Mouse (Mus musculus): ENCODE measurements at regions not wholly inside any gene's neighbourhood (a gene's known extent, or its start where the extent isn't known, plus 50 kb on each side); places are given as distances from the start of the nearest gene placed in this dataset.

DNA sequence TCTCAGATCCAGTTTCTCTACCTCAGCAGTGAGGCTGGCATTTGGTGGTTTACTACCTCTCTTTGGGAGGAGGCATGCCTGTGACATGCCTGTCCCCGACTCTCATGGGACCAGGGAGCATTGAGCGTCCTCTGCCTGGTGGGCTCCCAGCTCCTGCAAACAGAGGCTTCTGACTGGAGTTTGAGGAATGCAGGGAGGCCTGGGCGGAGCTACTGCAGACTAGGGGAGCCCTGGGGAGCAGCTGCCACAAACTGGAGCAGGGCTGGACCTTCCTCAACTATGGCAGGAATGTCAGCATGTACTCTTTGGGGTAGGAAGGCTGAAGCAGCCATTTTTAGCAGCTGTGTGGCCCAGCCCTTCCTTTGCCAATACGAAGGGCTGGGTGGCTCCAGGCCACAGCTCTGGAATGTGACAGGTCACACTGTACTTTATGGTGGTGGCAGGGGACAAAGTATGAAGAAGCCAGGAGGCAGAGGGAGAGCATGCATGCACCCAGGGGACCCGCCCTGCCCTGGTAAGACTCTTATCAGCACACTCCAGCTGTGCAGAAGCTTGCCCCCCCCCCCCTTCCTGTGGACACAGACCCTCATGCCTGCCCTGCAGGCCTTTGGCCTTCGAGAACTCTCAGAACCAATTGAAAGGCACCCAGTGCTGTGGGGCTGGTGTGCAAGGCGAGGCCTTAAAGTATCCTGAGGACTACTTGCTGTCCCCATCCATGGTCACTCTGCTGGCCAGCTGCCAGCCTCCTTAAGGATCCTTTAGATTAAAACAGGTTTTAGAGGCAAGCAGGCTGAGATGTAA is 129.5 kb downstream of the Gadd45g start:
- H3K9ac ChIP-seq (ENCODE audit: low read length) = no peak overlapping the region
- peak overlapping the region; percentile 58 for H3K27ac ChIP-seq (replicated peaks)
- H3K9me3 ChIP-seq (ENCODE audit: control insufficient read depth, low read length) = no peaks in the 10 kb centered on the region
- H3K4me2 ChIP-seq (replicated peaks; ENCODE audit: low read depth) = no peak overlapping the region
- H3K36me3 ChIP-seq (ENCODE audit: control insufficient read depth, insufficient read depth, low read length) = no peaks in the 10 kb centered on the region
- H3K4me1 ChIP-seq (replicated peaks; ENCODE audit: control insufficient read depth, insufficient read depth) = peaks cover 23% of the 10 kb centered on the region
- no peaks in the 10 kb centered on the region for H3K27me3 ChIP-seq (ENCODE audit: control insufficient read depth, insufficient read depth, low read length)
- ATAC-seq (ENCODE audit: low FRiP score, low TSS enrichment) (peak; percentile 60), DNase-seq (ENCODE audit: low spot score) (peak; percentile 42)
- H3K4me3 ChIP-seq (ENCODE audit: low read depth, low read length) = no peak overlapping the region
- no peak for TF ChIP-seq CTCF (IDR thresholded peaks at IDR 0.05; ENCODE audit: low read depth)
- TF ChIP-seq EP300 (optimal IDR thresholded peaks at IDR 0.05) = no peak
- whole genome bisulfite sequencing = 38% methylated on average over 7 of the region's 7 CpGs

DNA sequence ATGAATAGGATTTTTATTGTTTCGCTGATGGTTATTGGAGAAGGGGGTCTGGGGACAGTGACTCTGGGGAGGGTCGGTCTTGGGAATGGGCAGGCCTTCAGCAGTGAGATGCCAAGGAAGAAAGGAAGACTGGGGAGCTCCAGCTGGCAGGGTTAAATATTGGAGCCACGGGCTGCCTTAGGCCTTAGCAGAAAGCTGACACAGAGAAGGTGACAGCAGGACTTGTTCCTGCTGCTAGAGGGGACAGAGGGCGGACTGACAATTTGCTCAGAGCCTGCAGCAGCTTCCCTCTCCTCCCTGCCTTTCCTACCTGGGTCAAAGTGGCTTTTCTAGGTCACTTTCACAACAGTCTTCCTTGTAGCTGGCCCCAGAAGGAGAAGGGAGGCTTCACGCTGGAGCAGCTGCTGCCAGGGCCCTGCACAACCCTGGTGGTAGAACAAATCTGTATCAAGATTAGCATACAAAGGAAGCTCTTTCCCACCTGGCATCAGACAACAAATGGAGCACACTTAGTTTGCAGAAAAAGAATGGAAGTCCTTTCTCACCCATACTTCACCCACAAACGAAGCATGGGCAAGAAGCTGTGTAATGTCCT is 130.2 kb downstream of the Gadd45g start:
- no peaks in the 10 kb centered on the region for H3K36me3 ChIP-seq (ENCODE audit: control insufficient read depth, insufficient read depth, low read length)
- H3K9me3 ChIP-seq (ENCODE audit: control insufficient read depth, low read length) = no peaks in the 10 kb centered on the region
- H3K4me3 ChIP-seq (ENCODE audit: low read depth, low read length) = no peak overlapping the region
- peaks cover 23% of the 10 kb centered on the region for H3K4me1 ChIP-seq (replicated peaks; ENCODE audit: control insufficient read depth, insufficient read depth)
- TF ChIP-seq EP300 (optimal IDR thresholded peaks at IDR 0.05) = no peak
- TF ChIP-seq CTCF (IDR thresholded peaks at IDR 0.05; ENCODE audit: low read depth) = no peak
- H3K9ac ChIP-seq (ENCODE audit: low read length) = no peak overlapping the region
- no peak for DNase-seq (ENCODE audit: low spot score)
- H3K27me3 ChIP-seq (ENCODE audit: control insufficient read depth, insufficient read depth, low read length) = no peaks in the 10 kb centered on the region
- no peak for ATAC-seq (ENCODE audit: low FRiP score, low TSS enrichment)
- H3K4me2 ChIP-seq (replicated peaks; ENCODE audit: low read depth) = no peak overlapping the region
- H3K27ac ChIP-seq (replicated peaks) = no peak overlapping the region; the same call in 1 of the 2 replicates
- 73% methylated on average over 6 of the region's 6 CpGs for WGBS

DNA sequence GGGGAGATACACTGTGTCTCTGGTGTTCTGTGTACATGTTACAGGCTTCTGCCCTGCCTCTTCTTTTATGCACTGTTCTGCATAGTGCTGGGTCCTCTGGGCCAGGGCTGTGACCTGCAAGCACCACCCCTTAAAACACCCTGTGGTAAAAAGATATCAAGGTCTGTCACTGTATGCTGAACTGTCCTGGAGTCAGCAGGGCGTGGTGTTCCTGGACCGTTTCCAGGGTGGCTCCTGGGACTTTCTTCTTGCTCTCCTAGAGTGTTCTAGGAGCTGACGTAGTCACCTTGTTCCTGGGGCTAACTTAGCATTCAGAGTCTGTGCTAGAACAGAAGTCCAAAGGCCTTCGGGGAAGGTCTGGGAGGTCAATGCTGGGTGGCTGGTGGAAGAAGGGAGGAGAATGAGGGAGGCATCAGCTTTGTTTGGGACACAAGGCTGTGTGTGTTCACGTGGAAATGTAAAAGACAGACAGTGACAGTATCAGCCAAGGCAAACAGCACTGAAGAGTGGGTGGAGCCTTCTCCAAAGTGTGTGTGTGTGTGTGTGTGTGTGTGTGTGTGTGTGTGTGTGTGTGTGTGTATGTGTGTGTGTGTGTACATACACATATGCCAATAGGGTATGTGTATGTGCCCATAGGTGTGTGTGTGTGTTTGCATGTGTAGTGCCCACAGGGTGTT is 133.0 kb downstream of the Gadd45g start:
- Histone ChIP-seq H3K4me2 (replicated peaks; ENCODE audit: low read depth) (no peak overlapping the region), H3K27ac (replicated peaks) (no peak overlapping the region), H3K9ac (ENCODE audit: low read length) (no peak overlapping the region), H3K4me1 (replicated peaks; ENCODE audit: control insufficient read depth, insufficient read depth) (peaks cover 15% of the 10 kb centered on the region), H3K27me3 (ENCODE audit: control insufficient read depth, insufficient read depth, low read length) (no peaks in the 10 kb centered on the region), H3K36me3 (ENCODE audit: control insufficient read depth, insufficient read depth, low read length) (no peaks in the 10 kb centered on the region), H3K9me3 (ENCODE audit: control insufficient read depth, low read length) (no peaks in the 10 kb centered on the region), H3K4me3 (ENCODE audit: low read depth, low read length) (no peak overlapping the region)
- DNase-seq (ENCODE audit: low spot score) (peak; percentile 72), ATAC-seq (ENCODE audit: low FRiP score, low TSS enrichment) (peak; percentile 66)
- TF ChIP-seq EP300 (optimal IDR thresholded peaks at IDR 0.05) (no peak), CTCF (IDR thresholded peaks at IDR 0.05; ENCODE audit: low read depth) (no peak)
- WGBS = 40% methylated on average over 5 of the region's 5 CpGs

GRCm38 (mm10) chr13:51980344-51980743 is 133.9 kb downstream of the Gadd45g start:
- WGBS = 36% methylated on average over 1 of the region's 1 CpGs
- H3K27ac ChIP-seq (replicated peaks) = no peak overlapping the region
- peaks cover 12% of the 10 kb centered on the region for H3K4me1 ChIP-seq (replicated peaks; ENCODE audit: control insufficient read depth, insufficient read depth)
- no peak for DNase-seq (ENCODE audit: low spot score)
- no peaks in the 10 kb centered on the region for H3K27me3 ChIP-seq (ENCODE audit: control insufficient read depth, insufficient read depth, low read length)
- no peak overlapping the region for H3K4me3 ChIP-seq (ENCODE audit: low read depth, low read length)
- no peak for ATAC-seq (ENCODE audit: low FRiP score, low TSS enrichment)
- no peak overlapping the region for H3K9ac ChIP-seq (ENCODE audit: low read length)
- no peaks in the 10 kb centered on the region for H3K9me3 ChIP-seq (ENCODE audit: control insufficient read depth, low read length)
- no peaks in the 10 kb centered on the region for H3K36me3 ChIP-seq (ENCODE audit: control insufficient read depth, insufficient read depth, low read length)
- TF ChIP-seq CTCF (IDR thresholded peaks at IDR 0.05; ENCODE audit: low read depth) (no peak), EP300 (optimal IDR thresholded peaks at IDR 0.05) (no peak)
- no peak overlapping the region for H3K4me2 ChIP-seq (replicated peaks; ENCODE audit: low read depth)

DNA sequence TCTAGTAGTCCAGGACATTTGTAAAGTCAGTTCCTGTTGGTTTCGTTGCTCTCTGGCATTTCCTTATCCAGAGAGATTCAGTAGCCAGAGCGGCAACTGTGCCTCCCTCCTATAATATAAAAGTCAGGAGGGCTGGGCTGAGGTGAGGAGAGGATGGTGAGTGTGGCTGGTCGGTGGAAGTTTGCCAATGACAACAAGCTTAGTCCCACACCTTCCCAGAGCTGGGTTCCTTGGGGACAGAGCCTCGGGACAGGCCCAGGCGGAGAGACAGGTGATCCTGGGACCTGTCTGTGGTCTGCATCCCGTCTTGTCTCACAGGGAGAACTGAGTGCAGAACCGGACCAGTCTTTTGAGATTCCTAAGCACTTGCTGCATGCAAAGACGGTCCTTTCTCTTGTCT is 136.5 kb downstream of the Gadd45g start:
- ATAC-seq (ENCODE audit: low FRiP score, low TSS enrichment) (peak; percentile 45; the same call in 1 of the 2 replicates), DNase-seq (ENCODE audit: low spot score) (peak; percentile 30)
- Histone ChIP-seq H3K9me3 (ENCODE audit: control insufficient read depth, low read length) (no peaks in the 10 kb centered on the region), H3K9ac (ENCODE audit: low read length) (no peak overlapping the region), H3K4me3 (ENCODE audit: low read depth, low read length) (no peak overlapping the region), H3K4me1 (replicated peaks; ENCODE audit: control insufficient read depth, insufficient read depth) (no peaks in the 10 kb centered on the region), H3K27me3 (ENCODE audit: control insufficient read depth, insufficient read depth, low read length) (no peaks in the 10 kb centered on the region), H3K27ac (replicated peaks) (no peak overlapping the region), H3K4me2 (replicated peaks; ENCODE audit: low read depth) (no peak overlapping the region), H3K36me3 (ENCODE audit: control insufficient read depth, insufficient read depth, low read length) (no peaks in the 10 kb centered on the region)
- 62% methylated on average over 8 of the region's 8 CpGs for WGBS
- TF ChIP-seq EP300 (optimal IDR thresholded peaks at IDR 0.05) = no peak
- TF ChIP-seq CTCF (IDR thresholded peaks at IDR 0.05; ENCODE audit: low read depth) = no peak
